Mouse (Mus musculus): ENCODE results near the gene Mrps12. TPM values are rescaled to one million over a fixed set of nuclear protein-coding genes. Genes with fewer than 3 reads are reported as not detected.
"Not testable (repeated sequence)": the region's sequence is repeated elsewhere in the genome, so short reads cannot be mapped to it uniquely, and the experiment has no call there.

Mrps12 gene
- polyA plus RNA-seq, 1 experiment from 2014 or later, result 118 TPM

- TF ChIP-seq EP300 (optimal IDR thresholded peaks at IDR 0.05) (no peak), CTCF (IDR thresholded peaks at IDR 0.05; ENCODE audit: low read depth) (no peak)
- Histone ChIP-seq H3K4me3 (ENCODE audit: low read depth, low read length) (no peak overlapping the region), H3K4me1 (replicated peaks; ENCODE audit: control insufficient read depth, insufficient read depth) (no peaks in the 10 kb centered on the region), H3K27ac (replicated peaks) (no peak overlapping the region), H3K4me2 (replicated peaks; ENCODE audit: low read depth) (no peak overlapping the region), H3K9ac (ENCODE audit: low read length) (no peak overlapping the region), H3K9me3 (ENCODE audit: control insufficient read depth, low read length) (no peaks in the 10 kb centered on the region), H3K36me3 (ENCODE audit: control insufficient read depth, insufficient read depth, low read length) (no peaks in the 10 kb centered on the region), H3K27me3 (ENCODE audit: control insufficient read depth, insufficient read depth, low read length) (no peaks in the 10 kb centered on the region)
- ATAC-seq (ENCODE audit: low FRiP score, low TSS enrichment), result no peak
- no peak for DNase-seq (ENCODE audit: low spot score)
- WGBS, result 74% methylated on average over 5 of the region's 5 CpGs
Observed at GRCm38 (mm10) chr7:28714667-28715066, 27.0 kb downstream of the Mrps12 start.

GRCm38 (mm10) chr7:28710962-28711361, 30.7 kb downstream of the Mrps12 start:
- H3K4me2 ChIP-seq (replicated peaks; ENCODE audit: low read depth), result no peak overlapping the region
- H3K27me3 ChIP-seq (ENCODE audit: control insufficient read depth, insufficient read depth, low read length), result no peaks in the 10 kb centered on the region
- H3K36me3 ChIP-seq (ENCODE audit: control insufficient read depth, insufficient read depth, low read length), result no peaks in the 10 kb centered on the region
- WGBS, result 65% methylated on average over 3 of the region's 3 CpGs
- ATAC-seq (ENCODE audit: low FRiP score, low TSS enrichment) (no peak), DNase-seq (ENCODE audit: low spot score) (no peak)
- no peaks in the 10 kb centered on the region for H3K9me3 ChIP-seq (ENCODE audit: control insufficient read depth, low read length)
- H3K4me1 ChIP-seq (replicated peaks; ENCODE audit: control insufficient read depth, insufficient read depth), result no peaks in the 10 kb centered on the region
- TF ChIP-seq EP300 (optimal IDR thresholded peaks at IDR 0.05) (no peak), CTCF (IDR thresholded peaks at IDR 0.05; ENCODE audit: low read depth) (peak; percentile 46)
- no peak overlapping the region for H3K9ac ChIP-seq (ENCODE audit: low read length)
- H3K27ac ChIP-seq (replicated peaks), result no peak overlapping the region
- H3K4me3 ChIP-seq (ENCODE audit: low read depth, low read length), result no peak overlapping the region

DNA sequence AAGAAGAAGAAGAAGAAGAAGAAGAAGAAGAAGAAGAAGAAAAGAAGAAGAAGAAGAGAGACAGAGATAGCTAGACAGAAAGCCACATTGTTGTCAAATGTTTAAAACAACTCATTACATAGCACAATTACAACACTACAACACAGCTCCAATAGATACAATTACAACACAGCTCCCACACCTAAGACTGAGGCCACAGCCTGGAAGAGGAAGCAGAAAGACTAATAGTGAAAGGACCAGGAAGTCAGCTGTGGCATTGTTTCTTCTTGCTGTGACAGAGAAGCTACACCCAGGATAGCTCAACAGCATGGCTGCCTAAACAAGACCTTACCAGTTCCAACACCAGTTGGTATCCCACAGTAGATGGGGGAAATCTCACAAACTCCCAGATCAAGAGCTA, 32.2 kb downstream of the Mrps12 start:
- Histone ChIP-seq H3K9me3 (ENCODE audit: control insufficient read depth, low read length) (no peaks in the 10 kb centered on the region), H3K4me2 (replicated peaks; ENCODE audit: low read depth) (no peak overlapping the region), H3K4me3 (ENCODE audit: low read depth, low read length) (no peak overlapping the region), H3K27me3 (ENCODE audit: control insufficient read depth, insufficient read depth, low read length) (no peaks in the 10 kb centered on the region), H3K9ac (ENCODE audit: low read length) (no peak overlapping the region), H3K36me3 (ENCODE audit: control insufficient read depth, insufficient read depth, low read length) (no peaks in the 10 kb centered on the region), H3K4me1 (replicated peaks; ENCODE audit: control insufficient read depth, insufficient read depth) (no peaks in the 10 kb centered on the region), H3K27ac (replicated peaks) (no peak overlapping the region)
- TF ChIP-seq EP300 (optimal IDR thresholded peaks at IDR 0.05) (no peak), CTCF (IDR thresholded peaks at IDR 0.05; ENCODE audit: low read depth) (no peak)
- no peak for ATAC-seq (ENCODE audit: low FRiP score, low TSS enrichment)
- no peak for DNase-seq (ENCODE audit: low spot score)

DNA sequence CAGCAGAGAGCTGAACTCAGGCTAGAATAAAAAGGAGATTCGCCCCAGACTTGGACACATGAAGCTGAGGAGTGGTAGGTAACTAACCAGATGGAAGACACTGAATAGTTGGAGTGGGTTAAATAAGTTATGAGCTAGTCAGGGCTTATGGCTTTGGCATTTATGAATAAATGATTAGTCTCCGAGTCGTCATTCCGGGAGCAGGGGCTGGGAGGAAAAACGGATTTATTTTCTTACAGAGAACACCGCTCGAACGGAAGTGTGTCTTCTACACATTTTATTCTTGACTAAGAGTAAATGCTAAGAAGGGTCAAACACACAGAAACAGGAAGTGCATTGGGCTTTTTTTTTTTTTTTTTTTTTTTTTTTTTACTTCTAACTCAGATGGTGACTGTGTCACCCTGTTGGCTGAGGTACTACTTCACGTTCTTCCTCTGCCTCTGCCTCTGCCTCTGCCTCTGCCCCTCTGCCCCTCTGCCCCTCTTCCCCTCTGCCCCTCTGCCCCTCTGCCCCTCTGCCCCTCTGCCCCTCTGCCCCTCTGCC, 38.9 kb downstream of the Mrps12 start:
- no peak overlapping the region for H3K9ac ChIP-seq (ENCODE audit: low read length)
- DNase-seq (ENCODE audit: low spot score) (no peak), ATAC-seq (ENCODE audit: low FRiP score, low TSS enrichment) (no peak)
- no peak overlapping the region for H3K27ac ChIP-seq (replicated peaks)
- WGBS, result 53% methylated on average over 9 of the region's 9 CpGs
- H3K4me1 ChIP-seq (replicated peaks; ENCODE audit: control insufficient read depth, insufficient read depth), result no peaks in the 10 kb centered on the region
- H3K27me3 ChIP-seq (ENCODE audit: control insufficient read depth, insufficient read depth, low read length), result no peaks in the 10 kb centered on the region
- H3K4me2 ChIP-seq (replicated peaks; ENCODE audit: low read depth), result no peak overlapping the region
- no peak for TF ChIP-seq EP300 (optimal IDR thresholded peaks at IDR 0.05)
- no peak for TF ChIP-seq CTCF (IDR thresholded peaks at IDR 0.05; ENCODE audit: low read depth)
- no peaks in the 10 kb centered on the region for H3K9me3 ChIP-seq (ENCODE audit: control insufficient read depth, low read length)
- no peaks in the 10 kb centered on the region for H3K36me3 ChIP-seq (ENCODE audit: control insufficient read depth, insufficient read depth, low read length)
- H3K4me3 ChIP-seq (ENCODE audit: low read depth, low read length), result no peak overlapping the region

DNA sequence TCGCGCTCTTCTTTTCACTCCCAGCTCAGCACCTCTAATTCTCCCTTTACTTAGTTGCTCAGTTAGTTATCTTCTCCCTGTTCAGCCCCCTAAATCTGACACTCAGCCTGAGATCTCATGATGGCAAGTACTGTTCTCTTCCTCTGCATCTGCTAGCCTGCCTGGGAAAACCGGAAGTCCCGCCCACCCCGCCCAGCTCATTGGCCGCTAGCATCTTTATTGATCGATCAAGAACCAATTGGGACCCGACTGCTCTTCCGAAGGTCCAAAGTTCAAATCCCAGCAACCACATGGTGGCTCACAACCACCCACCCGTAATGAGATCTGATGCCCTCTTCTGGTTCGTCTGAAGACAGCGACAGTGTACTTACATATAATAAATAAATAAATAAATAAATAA, 40.3 kb downstream of the Mrps12 start:
- H3K9me3 ChIP-seq (ENCODE audit: control insufficient read depth, low read length); ATAC-seq (ENCODE audit: low FRiP score, low TSS enrichment); H3K27ac ChIP-seq (replicated peaks); DNase-seq (ENCODE audit: low spot score); H3K4me1 ChIP-seq (replicated peaks; ENCODE audit: control insufficient read depth, insufficient read depth); H3K9ac ChIP-seq (ENCODE audit: low read length); H3K36me3 ChIP-seq (ENCODE audit: control insufficient read depth, insufficient read depth, low read length); H3K4me2 ChIP-seq (replicated peaks; ENCODE audit: low read depth); H3K27me3 ChIP-seq (ENCODE audit: control insufficient read depth, insufficient read depth, low read length); H3K4me3 ChIP-seq (ENCODE audit: low read depth, low read length): not testable (repeated sequence)
- WGBS, result 94% methylated on average over 12 of the region's 12 CpGs

DNA sequence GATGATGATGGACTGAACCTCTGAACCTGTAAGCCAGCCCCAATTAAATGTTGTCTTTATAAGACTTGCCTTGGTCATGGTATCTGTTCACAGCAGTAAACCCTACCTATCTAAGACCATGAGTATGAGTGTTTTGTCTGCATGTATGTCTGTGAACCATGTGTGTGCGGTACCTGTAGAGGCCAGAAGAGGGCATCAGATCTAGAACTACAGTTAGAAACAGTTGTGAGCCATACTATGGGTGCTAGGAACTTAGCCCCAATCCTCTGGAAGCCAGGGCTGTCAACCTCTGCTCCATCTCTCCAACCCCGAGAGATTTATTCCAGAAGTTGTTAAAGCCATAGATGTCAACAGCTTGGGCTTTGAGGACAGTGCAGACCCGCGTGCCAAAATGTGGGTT, 41.4 kb downstream of the Mrps12 start:
- H3K4me3 ChIP-seq (ENCODE audit: low read depth, low read length), result no peak overlapping the region
- no peak overlapping the region for H3K9ac ChIP-seq (ENCODE audit: low read length)
- no peak overlapping the region for H3K4me2 ChIP-seq (replicated peaks; ENCODE audit: low read depth)
- H3K9me3 ChIP-seq (ENCODE audit: control insufficient read depth, low read length), result no peaks in the 10 kb centered on the region
- no peaks in the 10 kb centered on the region for H3K4me1 ChIP-seq (replicated peaks; ENCODE audit: control insufficient read depth, insufficient read depth)
- TF ChIP-seq EP300 (optimal IDR thresholded peaks at IDR 0.05), result no peak
- no peak for TF ChIP-seq CTCF (IDR thresholded peaks at IDR 0.05; ENCODE audit: low read depth)
- 95% methylated on average over 4 of the region's 4 CpGs for whole genome bisulfite sequencing
- ATAC-seq (ENCODE audit: low FRiP score, low TSS enrichment) (no peak), DNase-seq (ENCODE audit: low spot score) (no peak)
- H3K27me3 ChIP-seq (ENCODE audit: control insufficient read depth, insufficient read depth, low read length), result no peaks in the 10 kb centered on the region
- no peak overlapping the region for H3K27ac ChIP-seq (replicated peaks)
- no peaks in the 10 kb centered on the region for H3K36me3 ChIP-seq (ENCODE audit: control insufficient read depth, insufficient read depth, low read length)

Measured in stomach, postnatal 0 days (tissue).